Mouse (Mus musculus): Measurements from ENCODE around the gene Samm50.

- TF ChIP-seq CTCF (IDR thresholded peaks at IDR 0.05; ENCODE audit: extremely low read depth, insufficient read length, insufficient replicate concordance, low read depth, low read length), result no peak
- no peak for TF ChIP-seq POLR2A (IDR thresholded peaks at IDR 0.05; ENCODE audit: low read depth, low read length)
Measured at GRCm38 (mm10) chr15:84215273-84215672, 23.2 kb downstream of the Samm50 start.
